Mouse (Mus musculus) midbrain, embryonic 14.5 days (tissue): ENCODE data around the gene Wdr72. TPM values are rescaled to one million over a fixed set of nuclear protein-coding genes. Genes with fewer than 3 reads are reported as not detected.

Source experiments
- ATAC-seq: fragments of 200-750 bp; cut with Nextera tagmentation; 2 replicates; pipeline ENCODE4 v1.8.0; 2017; ENCODE audit warnings: moderate number of reproducible peaks, moderate library complexity; ENCODE audit not compliant: low FRiP score, low TSS enrichment
- DNase-seq: peaks from one replicate; pipeline ENCODE4 v3.0.0-alpha.2; 2015
- H3K27ac ChIP-seq: fragments of 300-500 bp; sonication (generic); replicated peaks from 2 replicates; pipeline ENCODE4 v1.5.1; 2014; ENCODE audit warnings: mild to moderate bottlenecking, low read depth, low read length, moderate library complexity
- H3K27me3 ChIP-seq: fragments of 300-500 bp; sonication (generic); 2 replicates; pipeline ENCODE4 v1.6.1; 2014; ENCODE audit warnings: low read length, control low read depth, mixed read lengths; ENCODE audit not compliant: control insufficient read depth, insufficient read depth
- H3K36me3 ChIP-seq: fragments of 300-500 bp; sonication (generic); 2 replicates; pipeline ENCODE4 v1.6.1; 2014; ENCODE audit warnings: low read length, control low read depth; ENCODE audit not compliant: control insufficient read depth, insufficient read depth
- H3K4me1 ChIP-seq: fragments of 300-500 bp; sonication (generic); 2 replicates; pipeline ENCODE4 v1.6.1; 2014; ENCODE audit warnings: mild to moderate bottlenecking, antibody characterized with exemption, low read length, control low read depth; ENCODE audit not compliant: control insufficient read depth, insufficient read depth
- H3K4me2 ChIP-seq: fragments of 300-500 bp; sonication (generic); 2 replicates; pipeline ENCODE4 v1.6.1; 2014; ENCODE audit warnings: mild to moderate bottlenecking, low read length, moderate library complexity
- H3K4me3 ChIP-seq: fragments of 300-500 bp; sonication (generic); replicated peaks from 2 replicates; pipeline ENCODE4 v1.5.1; 2014; ENCODE audit warnings: low read depth, low read length
- H3K9ac ChIP-seq: fragments of 300-500 bp; sonication (generic); replicated peaks from 2 replicates; pipeline ENCODE4 v1.6.1; 2014; ENCODE audit warnings: mild to moderate bottlenecking, low read length, moderate library complexity
- H3K9me3 ChIP-seq: fragments of 300-500 bp; sonication (generic); 2 replicates; pipeline ENCODE4 v1.6.1; 2016; ENCODE audit warnings: low read length, control low read depth, mixed read lengths; ENCODE audit not compliant: control insufficient read depth
- WGBS: fragments of 180-500 bp; shearing (Covaris S2); extraction: QIAGEN DNeasy Blood & Tissue Kit; methylation state at CpG from one replicate; pipeline ENCODE4 v1.1.7; 2014; 5-methylcytosine and 5-hydroxymethylcytosine counted together
- polyA plus RNA-seq: library from polyadenylated mRNA; unstranded; fragments of >200 nt; fragmentation: Nextera tagmentation; extraction: Ambion mirVana; gene quantifications from 2 replicates; pipeline ENCODE4 v1.2.1, GENCODE M21; 2014

The Wdr72 gene
- polyA plus RNA-seq, 1 experiment from 2014 or later, result 0.34 TPM

GRCm38 (mm10) chr9:74112526-74112925, 2.4 kb downstream of the Wdr72 start:
- Histone ChIP-seq H3K4me1 (0 out of 2 replicates have a peak, but pooled peaks cover 3% of the 10 kb centered on the region), H3K4me2 (no peak overlapping the region), H3K4me3 (no peak overlapping the region), H3K9me3 (no peaks in the 10 kb centered on the region), H3K36me3 (no peaks in the 10 kb centered on the region), H3K27ac (no peak overlapping the region), H3K27me3 (no peaks in the 10 kb centered on the region), H3K9ac (no peak overlapping the region)
- 95% methylated on average over 9 of the region's 9 CpGs for WGBS
- no peak for DNase-seq
- ATAC-seq, result no peak

GRCm38 (mm10) chr9:74126222-74126621, 16.1 kb downstream of the Wdr72 start:
- no peaks in the 10 kb centered on the region for H3K36me3 ChIP-seq
- ATAC-seq (no peak), DNase-seq (no peak)
- H3K9me3 ChIP-seq, result no peaks in the 10 kb centered on the region
- no peaks in the 10 kb centered on the region for H3K4me1 ChIP-seq
- WGBS, result 75% methylated on average over 5 of the region's 5 CpGs
- no peak overlapping the region for H3K9ac ChIP-seq
- no peak overlapping the region for H3K27ac ChIP-seq
- no peak overlapping the region for H3K4me3 ChIP-seq
- H3K27me3 ChIP-seq, result no peaks in the 10 kb centered on the region
- no peak overlapping the region for H3K4me2 ChIP-seq

- no peak overlapping the region for H3K4me3 ChIP-seq
- no peak overlapping the region for H3K27ac ChIP-seq
- H3K36me3 ChIP-seq, result no peaks in the 10 kb centered on the region
- H3K9ac ChIP-seq, result no peak overlapping the region
- 85% methylated on average over 2 of the region's 2 CpGs for WGBS
- H3K9me3 ChIP-seq, result no peaks in the 10 kb centered on the region
- H3K27me3 ChIP-seq, result no peaks in the 10 kb centered on the region
- H3K4me1 ChIP-seq, result no peaks in the 10 kb centered on the region
- ATAC-seq (no peak), DNase-seq (no peak)
- H3K4me2 ChIP-seq, result no peak overlapping the region
Measured at GRCm38 (mm10) chr9:74134010-74134409, 23.9 kb downstream of the Wdr72 start.

- ATAC-seq (peak; percentile 53; the same call in 1 of the 2 replicates), DNase-seq (peak; percentile 96)
- no peak overlapping the region for H3K4me3 ChIP-seq
- 6% methylated on average over 3 of the region's 3 CpGs for WGBS
- no peaks in the 10 kb centered on the region for H3K36me3 ChIP-seq
- H3K27me3 ChIP-seq, result no peaks in the 10 kb centered on the region
- no peaks in the 10 kb centered on the region for H3K9me3 ChIP-seq
- H3K4me2 ChIP-seq, result no peak overlapping the region
- H3K27ac ChIP-seq, result no peak overlapping the region
- no peak overlapping the region for H3K9ac ChIP-seq
- no peaks in the 10 kb centered on the region for H3K4me1 ChIP-seq
Measured at GRCm38 (mm10) chr9:74141864-74142263, 31.7 kb downstream of the Wdr72 start.

GRCm38 (mm10) chr9:74142705-74143104, 32.5 kb downstream of the Wdr72 start:
- Histone ChIP-seq H3K27ac (no peak overlapping the region), H3K9ac (no peak overlapping the region), H3K4me1 (no peaks in the 10 kb centered on the region), H3K36me3 (no peaks in the 10 kb centered on the region), H3K4me3 (no peak overlapping the region), H3K9me3 (no peaks in the 10 kb centered on the region), H3K27me3 (no peaks in the 10 kb centered on the region), H3K4me2 (no peak overlapping the region)
- 43% methylated on average over 2 of the region's 2 CpGs for WGBS
- no peak for ATAC-seq
- peak; percentile 55 for DNase-seq

GRCm38 (mm10) chr9:74145203-74145602, 35.0 kb downstream of the Wdr72 start:
- Histone ChIP-seq H3K27me3 (no peaks in the 10 kb centered on the region), H3K4me3 (no peak overlapping the region), H3K9ac (no peak overlapping the region), H3K27ac (no peak overlapping the region), H3K4me2 (no peak overlapping the region), H3K4me1 (0 out of 2 replicates have a peak, but pooled peaks cover 5% of the 10 kb centered on the region), H3K36me3 (no peaks in the 10 kb centered on the region), H3K9me3 (no peaks in the 10 kb centered on the region)
- DNase-seq (no peak), ATAC-seq (no peak)
- 93% methylated on average over 4 of the region's 4 CpGs for WGBS

- DNase-seq (peak; percentile 67), ATAC-seq (no peak)
- Histone ChIP-seq H3K4me2 (no peak overlapping the region), H3K9ac (no peak overlapping the region), H3K27ac (no peak overlapping the region), H3K4me1 (0 out of 2 replicates have a peak, but pooled peaks cover 5% of the 10 kb centered on the region), H3K36me3 (no peaks in the 10 kb centered on the region), H3K9me3 (no peaks in the 10 kb centered on the region), H3K27me3 (no peaks in the 10 kb centered on the region), H3K4me3 (no peak overlapping the region)
- whole genome bisulfite sequencing, result 5% methylated on average over 8 of the region's 8 CpGs
Measured at GRCm38 (mm10) chr9:74148306-74148705, 38.1 kb downstream of the Wdr72 start.

- DNase-seq (no peak), ATAC-seq (no peak)
- no peaks in the 10 kb centered on the region for H3K27me3 ChIP-seq
- H3K9me3 ChIP-seq, result no peaks in the 10 kb centered on the region
- H3K4me1 ChIP-seq, result no peaks in the 10 kb centered on the region
- H3K36me3 ChIP-seq, result no peaks in the 10 kb centered on the region
- no peak overlapping the region for H3K9ac ChIP-seq
- H3K4me2 ChIP-seq, result no peak overlapping the region
- no peak overlapping the region for H3K4me3 ChIP-seq
- no peak overlapping the region; the same call in 1 of the 2 replicates for H3K27ac ChIP-seq
- WGBS, result 46% methylated on average over 11 of the region's 11 CpGs
Measured at GRCm38 (mm10) chr9:74160361-74160933, 50.3 kb downstream of the Wdr72 start.

- Histone ChIP-seq H3K9ac (no peak overlapping the region), H3K4me1 (no peaks in the 10 kb centered on the region), H3K27ac (no peak overlapping the region), H3K36me3 (no peaks in the 10 kb centered on the region), H3K4me3 (no peak overlapping the region), H3K9me3 (no peaks in the 10 kb centered on the region), H3K4me2 (no peak overlapping the region), H3K27me3 (no peaks in the 10 kb centered on the region)
- 90% methylated on average over 2 of the region's 2 CpGs for WGBS
- ATAC-seq (no peak), DNase-seq (no peak)
Measured at GRCm38 (mm10) chr9:74165697-74166096, 55.5 kb downstream of the Wdr72 start.
